Mouse (Mus musculus): ENCODE measurements around the gene Gbgt1. TPM values are rescaled to one million over a fixed set of nuclear protein-coding genes. Genes with fewer than 3 reads are reported as not detected.
A peak's percentile ranks its signal among the peaks of the same experiment; 100 is the strongest.
"Not testable (repeated sequence)": the region's sequence is repeated elsewhere in the genome, so short reads cannot be mapped to it uniquely, and the experiment has no call there.

Gene Gbgt1
- total RNA-seq (2017): not detected in 2 replicates

- ATAC-seq (ENCODE audit: extremely low read depth, insufficient number of reproducible peaks, low FRiP score, poor library complexity, severe bottlenecking): no peak
Observed at GRCm38 (mm10) chr2:28496671-28497070, at the start of gene Gbgt1. Gene Gbgt1, plus strand, starts transcription at chr2:28496891.

GRCm38 (mm10) chr2:28447315-28447670 is 49.4 kb upstream of the Gbgt1 start:
- no peak for ATAC-seq (ENCODE audit: extremely low read depth, insufficient number of reproducible peaks, low FRiP score, poor library complexity, severe bottlenecking)

GRCm38 (mm10) chr2:28451663-28452062 is 45.0 kb upstream of the Gbgt1 start:
- no peak for ATAC-seq (ENCODE audit: extremely low read depth, insufficient number of reproducible peaks, low FRiP score, poor library complexity, severe bottlenecking)

- ATAC-seq (ENCODE audit: extremely low read depth, insufficient number of reproducible peaks, low FRiP score, poor library complexity, severe bottlenecking): no peak
Observed at GRCm38 (mm10) chr2:28453539-28453938, 43.2 kb upstream of the Gbgt1 start.

- ATAC-seq (ENCODE audit: extremely low read depth, insufficient number of reproducible peaks, low FRiP score, poor library complexity, severe bottlenecking): no peak
Observed at GRCm38 (mm10) chr2:28456616-28457015, 40.1 kb upstream of the Gbgt1 start.

- ATAC-seq (ENCODE audit: extremely low read depth, insufficient number of reproducible peaks, low FRiP score, poor library complexity, severe bottlenecking): 0 out of 2 replicates have a peak, but pooled peaks have one; percentile 35
Observed at GRCm38 (mm10) chr2:28463919-28464318, 32.8 kb upstream of the Gbgt1 start.

GRCm38 (mm10) chr2:28464919-28465318 is 31.8 kb upstream of the Gbgt1 start:
- ATAC-seq (ENCODE audit: extremely low read depth, insufficient number of reproducible peaks, low FRiP score, poor library complexity, severe bottlenecking): no peak

GRCm38 (mm10) chr2:28465836-28466518 is 30.7 kb upstream of the Gbgt1 start, which contains the start of gene 1700007K13Rik:
Gene 1700007K13Rik, minus strand, starts transcription at chr2:28466332.
- ATAC-seq (ENCODE audit: extremely low read depth, insufficient number of reproducible peaks, low FRiP score, poor library complexity, severe bottlenecking): no peak

GRCm38 (mm10) chr2:28467860-28468485 is 28.7 kb upstream of the Gbgt1 start, which contains the start of gene Mrps2:
Gene Mrps2, plus strand, starts transcription at chr2:28468066.
- peak; percentile 63 for ATAC-seq (ENCODE audit: extremely low read depth, insufficient number of reproducible peaks, low FRiP score, poor library complexity, severe bottlenecking)

- ATAC-seq (ENCODE audit: extremely low read depth, insufficient number of reproducible peaks, low FRiP score, poor library complexity, severe bottlenecking): no peak
Observed at GRCm38 (mm10) chr2:28468486-28469225, 28.0 kb upstream of the Gbgt1 start.

GRCm38 (mm10) chr2:28469461-28469860 is 27.2 kb upstream of the Gbgt1 start:
- ATAC-seq (ENCODE audit: extremely low read depth, insufficient number of reproducible peaks, low FRiP score, poor library complexity, severe bottlenecking): no peak

- no peak for ATAC-seq (ENCODE audit: extremely low read depth, insufficient number of reproducible peaks, low FRiP score, poor library complexity, severe bottlenecking)
Observed at GRCm38 (mm10) chr2:28470591-28470990, 26.1 kb upstream of the Gbgt1 start.

GRCm38 (mm10) chr2:28472011-28472410 is 24.7 kb upstream of the Gbgt1 start:
- ATAC-seq (ENCODE audit: extremely low read depth, insufficient number of reproducible peaks, low FRiP score, poor library complexity, severe bottlenecking): not testable (repeated sequence)

- ATAC-seq (ENCODE audit: extremely low read depth, insufficient number of reproducible peaks, low FRiP score, poor library complexity, severe bottlenecking): not testable (repeated sequence)
Observed at GRCm38 (mm10) chr2:28477993-28478392, 18.7 kb upstream of the Gbgt1 start.

- no peak for ATAC-seq (ENCODE audit: extremely low read depth, insufficient number of reproducible peaks, low FRiP score, poor library complexity, severe bottlenecking)
Observed at GRCm38 (mm10) chr2:28479208-28480204, 17.2 kb upstream of the Gbgt1 start.

GRCm38 (mm10) chr2:28483861-28484260 is 12.8 kb upstream of the Gbgt1 start:
- no peak for ATAC-seq (ENCODE audit: extremely low read depth, insufficient number of reproducible peaks, low FRiP score, poor library complexity, severe bottlenecking)

GRCm38 (mm10) chr2:28494521-28494920 is 2.2 kb upstream of the Gbgt1 start:
- ATAC-seq (ENCODE audit: extremely low read depth, insufficient number of reproducible peaks, low FRiP score, poor library complexity, severe bottlenecking): no peak

- no peak for ATAC-seq (ENCODE audit: extremely low read depth, insufficient number of reproducible peaks, low FRiP score, poor library complexity, severe bottlenecking)
Observed at GRCm38 (mm10) chr2:28495207-28495756, 1.4 kb upstream of the Gbgt1 start.
